Mouse (Mus musculus) heart, postnatal 0 days (tissue): ENCODE data around the gene Tnxb.

Source experiments
- CTCF ChIP-seq: IDR thresholded peaks from 2 replicates; pipeline ENCODE4 v1.5.1; 2016; ENCODE audit warnings: antibody characterized with exemption, control low read depth, low read depth
- EP300 ChIP-seq: IDR thresholded peaks from 2 replicates; pipeline ENCODE4 v1.6.1; 2016; ENCODE audit warnings: antibody characterized with exemption, low read depth

- TF ChIP-seq CTCF = no peak
- no peak for TF ChIP-seq EP300
Observed at GRCm38 (mm10) chr17:34629221-34629751, 41.0 kb upstream of the Tnxb start, which contains the start of gene Prrt1.
